Mouse (Mus musculus) heart, embryonic 11.5 days (tissue): ENCODE measurements around the gene Cntn4. TPM values are rescaled to one million over a fixed set of nuclear protein-coding genes. Genes with fewer than 3 reads are reported as not detected.

Experiments used
- ATAC-seq: fragments of 200-750 bp; cut with Nextera tagmentation; replicated peaks from 2 replicates; pipeline ENCODE4 v1.8.0; 2017; ENCODE audit warnings: moderate library complexity; ENCODE audit not compliant: insufficient number of reproducible peaks, low FRiP score, low TSS enrichment
- H3K27ac ChIP-seq: fragments of 300-500 bp; sonication (generic); 2 replicates; pipeline ENCODE4 v1.5.1; 2014; ENCODE audit warnings: mild to moderate bottlenecking, low read depth, low read length
- H3K27me3 ChIP-seq: fragments of 300-500 bp; sonication (generic); 2 replicates; pipeline ENCODE4 v1.6.1; 2014; ENCODE audit warnings: mild to moderate bottlenecking, low read length, mixed read lengths; ENCODE audit not compliant: control insufficient read depth, insufficient read depth
- H3K36me3 ChIP-seq: fragments of 300-500 bp; sonication (generic); 2 replicates; pipeline ENCODE4 v1.6.1; 2014; ENCODE audit warnings: mild to moderate bottlenecking, low read length, moderate library complexity, mixed read lengths; ENCODE audit not compliant: control insufficient read depth, insufficient read depth
- H3K4me1 ChIP-seq: fragments of 300-500 bp; sonication (generic); 2 replicates; pipeline ENCODE4 v1.6.1; 2014; ENCODE audit warnings: low read length; ENCODE audit not compliant: control insufficient read depth, insufficient read depth
- H3K4me2 ChIP-seq: fragments of 300-500 bp; sonication (generic); 2 replicates; pipeline ENCODE4 v1.6.1; 2014; ENCODE audit warnings: mild to moderate bottlenecking, moderate library complexity
- H3K4me3 ChIP-seq: fragments of 300-500 bp; sonication (generic); 2 replicates; pipeline ENCODE4 v1.5.1; 2014; ENCODE audit warnings: low read depth, low read length
- H3K9ac ChIP-seq: fragments of 300-500 bp; sonication (generic); 2 replicates; pipeline ENCODE4 v1.6.1; 2014; ENCODE audit warnings: mild to moderate bottlenecking, low read depth, low read length, moderate library complexity
- H3K9me3 ChIP-seq: fragments of 300-500 bp; sonication (generic); replicated peaks from 2 replicates; pipeline ENCODE4 v1.6.1; 2016; ENCODE audit warnings: low read length; ENCODE audit not compliant: control insufficient read depth
- WGBS: fragments of 180-500 bp; shearing (Covaris S2); extraction: QIAGEN DNeasy Blood & Tissue Kit; methylation state at CpG from one replicate; pipeline ENCODE4 v1.1.7; 2014; ENCODE audit not compliant: insufficient replicate concordance; 5-methylcytosine and 5-hydroxymethylcytosine counted together
- polyA plus RNA-seq: library from polyadenylated mRNA; unstranded; fragments of >200 nt; fragmentation: Nextera tagmentation; extraction: Ambion mirVana; gene quantifications from 2 replicates; pipeline ENCODE4 v1.2.1, GENCODE M21; 2014

The Cntn4 gene
- 1.7 and 1.8 TPM in 2 replicates for polyA plus RNA-seq

DNA sequence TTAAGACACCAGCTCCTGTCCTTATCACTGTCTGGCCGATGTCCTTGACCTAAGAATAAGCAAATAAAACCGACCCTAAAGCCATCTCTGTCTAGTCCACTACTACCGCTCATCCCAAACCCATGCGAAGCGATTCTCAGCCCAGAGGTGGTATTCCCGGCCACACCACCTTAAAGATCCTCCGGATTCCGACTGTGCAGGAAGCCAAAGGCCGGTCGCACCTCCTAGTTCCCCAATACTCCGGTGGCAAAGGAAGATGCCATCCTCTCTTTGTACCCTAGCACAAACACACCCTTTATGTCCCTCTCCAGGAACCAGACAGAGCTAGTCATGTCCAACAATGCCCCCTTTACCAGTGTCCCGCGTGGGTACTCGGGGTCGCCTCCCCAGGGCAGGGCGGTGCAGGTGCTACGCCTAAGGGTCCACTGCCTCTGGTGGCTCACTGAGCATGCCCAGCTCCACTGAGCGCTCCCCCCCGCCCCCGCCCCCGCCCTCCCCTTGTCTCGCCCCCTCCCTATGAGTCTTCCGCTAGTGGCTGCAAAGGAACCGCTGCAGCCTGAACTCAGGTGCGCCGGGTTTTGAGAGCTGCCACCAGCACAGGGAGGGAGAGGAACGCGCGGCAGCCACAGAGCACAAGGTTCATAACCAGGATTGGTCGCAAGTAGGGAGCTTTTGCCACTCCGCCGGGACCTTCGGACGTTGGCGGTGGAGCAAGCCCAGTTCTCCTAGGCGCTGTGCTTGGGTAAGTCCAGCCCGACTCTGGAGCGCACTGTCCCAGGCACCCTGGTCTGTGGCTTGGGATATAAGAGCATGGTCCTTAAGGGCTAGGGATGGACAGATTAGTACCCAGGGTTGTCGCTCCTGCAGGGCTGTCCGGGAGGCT is at the start of gene Cntn4:
Gene Cntn4, plus strand, starts transcription at position 512 of the 883 bp plus-strand sequence.
- H3K27ac ChIP-seq = no peak within 1 kb of the TSS
- peak within 1 kb of the TSS; percentile 70 for H3K4me2 ChIP-seq
- 3% methylated on average over 40 of the region's 40 CpGs for WGBS
- no peak for ATAC-seq
- H3K36me3 ChIP-seq = no peaks in the 10 kb centered on the region
- H3K27me3 ChIP-seq = peaks cover 26% of the 10 kb centered on the region
- no peak within 1 kb of the TSS for H3K9ac ChIP-seq
- H3K9me3 ChIP-seq = no peaks in the 10 kb centered on the region
- H3K4me1 ChIP-seq = no peaks in the 10 kb centered on the region
- peak within 1 kb of the TSS; percentile 39 for H3K4me3 ChIP-seq

DNA sequence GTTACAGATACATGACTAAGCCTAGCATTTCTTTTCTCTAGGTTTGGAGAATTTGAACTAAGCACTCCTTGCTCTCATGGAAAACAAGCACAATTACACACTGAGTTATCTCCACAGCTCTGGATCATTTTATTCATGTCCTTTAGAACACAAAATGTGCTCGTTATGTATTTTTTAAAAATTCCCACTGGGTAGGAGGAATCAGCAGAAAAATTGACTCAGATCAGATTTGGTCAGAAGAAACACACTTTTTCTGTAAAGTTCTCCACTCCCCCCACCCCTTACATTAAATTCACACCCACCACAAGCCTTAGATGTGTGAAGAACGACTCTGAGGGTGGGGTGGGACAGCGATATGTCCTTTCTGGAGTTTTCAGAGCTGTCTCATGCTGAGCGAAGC is 3.2 kb upstream of the Cntn4 start:
- 72% methylated on average over 4 of the region's 4 CpGs for whole genome bisulfite sequencing
- Histone ChIP-seq H3K27ac (no peak overlapping the region), H3K27me3 (peaks cover 22% of the 10 kb centered on the region), H3K9ac (no peak overlapping the region), H3K4me2 (no peak overlapping the region), H3K36me3 (no peaks in the 10 kb centered on the region), H3K4me1 (no peaks in the 10 kb centered on the region), H3K4me3 (no peak overlapping the region), H3K9me3 (no peaks in the 10 kb centered on the region)
- no peak for ATAC-seq

GRCm38 (mm10) chr6:105675099-105675498 is 2.4 kb upstream of the Cntn4 start:
- Histone ChIP-seq H3K4me1 (no peaks in the 10 kb centered on the region), H3K4me2 (no peak overlapping the region), H3K9me3 (no peaks in the 10 kb centered on the region), H3K4me3 (no peak overlapping the region), H3K9ac (no peak overlapping the region), H3K27ac (no peak overlapping the region), H3K36me3 (no peaks in the 10 kb centered on the region), H3K27me3 (peaks cover 22% of the 10 kb centered on the region)
- no peak for ATAC-seq
- WGBS = 40% methylated on average over 3 of the region's 3 CpGs

GRCm38 (mm10) chr6:105676637-105677036 is 823 bp upstream of the Cntn4 start:
- Histone ChIP-seq H3K27me3 (peaks cover 26% of the 10 kb centered on the region), H3K4me1 (no peaks in the 10 kb centered on the region), H3K9ac (no peak overlapping the region), H3K4me3 (no peak overlapping the region), H3K4me2 (peak overlapping the region; percentile 70; the same call in 1 of the 2 replicates), H3K27ac (no peak overlapping the region), H3K36me3 (no peaks in the 10 kb centered on the region), H3K9me3 (no peaks in the 10 kb centered on the region)
- 39% methylated on average over 5 of the region's 5 CpGs for WGBS
- no peak for ATAC-seq

- Histone ChIP-seq H3K9me3 (no peaks in the 10 kb centered on the region), H3K4me3 (no peak overlapping the region), H3K27me3 (peaks cover 26% of the 10 kb centered on the region), H3K27ac (no peak overlapping the region), H3K4me1 (no peaks in the 10 kb centered on the region), H3K9ac (no peak overlapping the region), H3K4me2 (no peak overlapping the region), H3K36me3 (no peaks in the 10 kb centered on the region)
- ATAC-seq = no peak
- 10% methylated on average over 5 of the region's 5 CpGs for WGBS
Observed at GRCm38 (mm10) chr6:105678778-105679177, 1.3 kb downstream of the Cntn4 start.

DNA sequence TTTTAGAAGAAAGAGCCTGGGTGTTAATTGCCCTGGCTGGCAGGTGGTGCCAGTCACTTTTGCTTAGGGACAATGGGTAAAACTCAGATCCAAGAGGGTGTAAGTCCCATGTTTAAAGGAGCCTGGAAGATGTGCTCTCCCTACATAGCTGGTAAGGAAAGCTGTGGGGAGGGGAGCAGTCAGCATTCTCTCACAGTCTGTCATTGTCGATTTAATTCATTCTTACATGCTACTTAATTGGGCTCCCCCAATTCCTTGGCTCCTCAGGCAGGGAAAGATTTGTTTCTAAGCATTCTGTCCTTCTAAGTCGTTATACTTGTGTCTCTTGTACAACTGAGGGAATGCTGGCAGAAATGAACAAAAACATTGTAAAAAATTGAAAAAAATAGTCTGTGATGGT is 4.0 kb downstream of the Cntn4 start:
- no peaks in the 10 kb centered on the region for H3K4me1 ChIP-seq
- no peak for ATAC-seq
- WGBS = 51% methylated on average over 2 of the region's 2 CpGs
- H3K27ac ChIP-seq = no peak overlapping the region
- H3K27me3 ChIP-seq = peaks cover 25% of the 10 kb centered on the region
- no peaks in the 10 kb centered on the region for H3K9me3 ChIP-seq
- H3K9ac ChIP-seq = no peak overlapping the region
- H3K4me2 ChIP-seq = no peak overlapping the region
- H3K36me3 ChIP-seq = no peaks in the 10 kb centered on the region
- no peak overlapping the region for H3K4me3 ChIP-seq

GRCm38 (mm10) chr6:105683251-105683650 is 5.8 kb downstream of the Cntn4 start:
- H3K27me3 ChIP-seq = peaks cover 11% of the 10 kb centered on the region
- no peak overlapping the region for H3K27ac ChIP-seq
- H3K9ac ChIP-seq = no peak overlapping the region
- H3K4me2 ChIP-seq = no peak overlapping the region
- ATAC-seq = no peak
- H3K36me3 ChIP-seq = no peaks in the 10 kb centered on the region
- WGBS = 84% methylated on average over 5 of the region's 5 CpGs
- H3K4me1 ChIP-seq = no peaks in the 10 kb centered on the region
- no peak overlapping the region for H3K4me3 ChIP-seq
- no peaks in the 10 kb centered on the region for H3K9me3 ChIP-seq

- H3K9ac ChIP-seq = no peak overlapping the region
- ATAC-seq = no peak
- H3K36me3 ChIP-seq = no peaks in the 10 kb centered on the region
- H3K4me1 ChIP-seq = no peaks in the 10 kb centered on the region
- 67% methylated on average over 4 of the region's 4 CpGs for WGBS
- H3K4me2 ChIP-seq = no peak overlapping the region
- H3K4me3 ChIP-seq = no peak overlapping the region
- no peaks in the 10 kb centered on the region for H3K9me3 ChIP-seq
- peaks cover 4% of the 10 kb centered on the region for H3K27me3 ChIP-seq
- no peak overlapping the region for H3K27ac ChIP-seq
Observed at GRCm38 (mm10) chr6:105684123-105684522, 6.7 kb downstream of the Cntn4 start.

- Histone ChIP-seq H3K4me2 (no peak overlapping the region), H3K27me3 (no peaks in the 10 kb centered on the region), H3K36me3 (no peaks in the 10 kb centered on the region), H3K27ac (no peak overlapping the region), H3K9ac (no peak overlapping the region), H3K4me3 (no peak overlapping the region), H3K4me1 (no peaks in the 10 kb centered on the region), H3K9me3 (no peaks in the 10 kb centered on the region)
- no peak for ATAC-seq
Observed at GRCm38 (mm10) chr6:105688195-105688594, 10.7 kb downstream of the Cntn4 start.
